Mouse (Mus musculus): ENCODE measurements around the gene Cit.

DNA sequence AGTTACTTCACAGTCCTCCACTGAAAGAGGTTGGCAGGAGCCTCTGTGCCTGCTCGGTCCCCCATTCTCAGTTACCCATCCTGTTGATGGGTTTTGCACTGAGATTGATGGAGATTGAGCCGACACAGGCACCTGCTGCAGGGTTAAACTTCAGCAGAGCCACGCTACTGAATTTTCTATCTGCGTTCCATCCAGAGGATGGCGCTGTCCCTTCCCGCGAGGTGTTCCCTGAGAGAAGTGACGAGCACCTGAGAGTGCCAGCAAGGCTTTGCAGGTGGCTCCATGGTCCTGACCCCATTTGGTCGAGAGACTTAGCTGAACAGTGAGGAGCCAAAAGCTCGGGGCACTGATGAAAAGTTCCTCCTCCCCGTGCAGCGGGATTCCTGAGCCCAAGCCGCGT, 111.0 kb downstream of the Cit start:
- TF ChIP-seq CTCF (IDR thresholded peaks at IDR 0.05; ENCODE audit: control insufficient read depth, insufficient read depth, insufficient replicate concordance, low read depth, low read length) (no peak), POLR2A (IDR thresholded peaks at IDR 0.05; ENCODE audit: control insufficient read depth, low read depth, low read length) (no peak)

Data from testis, adult 2 months (tissue).